Mouse (Mus musculus) kidney, adult 8-10 months (tissue): Measurements from ENCODE around the gene Mlf2.
A peak's percentile ranks its signal among the peaks of the same experiment; 100 is the strongest.

Source experiments
- DNase-seq, 2 experiments: peaks; one replicate each; pipeline ENCODE4 v3.0.0; 2022

Gene Mlf2

DNA sequence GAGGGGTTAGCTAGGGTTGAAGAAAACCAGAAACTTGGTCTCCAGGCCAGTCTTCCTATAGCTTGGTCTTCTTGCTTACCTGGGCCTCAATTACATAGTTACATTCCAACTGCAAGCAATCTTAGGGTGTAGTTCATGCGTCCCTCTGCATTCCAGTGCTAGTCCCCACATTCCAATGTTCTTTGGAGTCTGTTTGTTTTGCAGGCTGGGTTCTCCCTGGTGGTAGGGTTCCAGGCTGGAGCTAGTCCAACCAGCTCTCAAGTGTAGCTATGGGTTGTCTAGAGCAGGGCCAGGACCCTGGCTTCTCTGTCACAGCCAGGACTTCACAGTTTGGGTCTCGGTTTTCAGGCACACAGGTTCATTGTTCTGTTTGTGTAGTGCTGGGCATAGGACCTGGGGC lies 6.3 kb downstream of the Mlf2 start:
- DNase-seq, result no peak

DNA sequence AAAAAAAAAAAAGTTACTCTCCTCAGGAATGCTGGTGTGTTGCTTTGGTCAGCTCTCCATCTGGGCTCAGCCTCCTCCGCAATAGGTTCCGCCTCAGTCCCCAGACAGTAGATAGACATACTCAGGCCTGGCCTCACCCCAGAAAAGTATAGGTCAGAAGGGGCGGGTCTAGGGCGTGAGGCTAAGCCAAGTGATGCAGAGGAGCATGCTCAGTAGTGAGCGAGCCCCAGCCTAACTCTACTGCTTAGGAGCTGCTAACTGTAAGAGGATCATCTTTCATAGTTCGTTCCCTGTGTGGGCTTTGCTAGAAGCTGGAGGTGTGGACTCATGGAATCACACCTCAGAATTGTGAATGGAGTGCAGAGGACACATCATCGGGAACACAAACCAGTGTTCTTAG lies 7.4 kb downstream of the Mlf2 start:
- no peak for DNase-seq

DNA sequence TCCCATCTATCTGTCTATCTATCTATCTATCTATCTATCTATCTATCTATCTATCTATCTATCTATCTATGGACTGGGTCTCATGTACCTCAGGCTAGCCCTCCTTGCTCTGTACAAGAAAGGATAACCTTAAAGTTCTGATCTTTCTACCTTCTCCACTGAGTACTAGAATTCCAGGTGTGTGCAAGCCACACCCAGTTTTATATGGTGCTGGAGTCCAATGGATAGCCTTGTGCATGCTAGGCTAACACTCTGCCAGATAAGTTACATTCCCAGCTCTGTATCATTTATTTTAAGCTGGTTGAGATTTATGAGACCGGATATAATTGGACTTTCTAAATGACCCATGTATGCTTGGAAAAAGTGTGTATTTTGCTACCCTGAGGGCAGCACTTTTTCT lies 10.5 kb downstream of the Mlf2 start:
- no peak for DNase-seq

DNA sequence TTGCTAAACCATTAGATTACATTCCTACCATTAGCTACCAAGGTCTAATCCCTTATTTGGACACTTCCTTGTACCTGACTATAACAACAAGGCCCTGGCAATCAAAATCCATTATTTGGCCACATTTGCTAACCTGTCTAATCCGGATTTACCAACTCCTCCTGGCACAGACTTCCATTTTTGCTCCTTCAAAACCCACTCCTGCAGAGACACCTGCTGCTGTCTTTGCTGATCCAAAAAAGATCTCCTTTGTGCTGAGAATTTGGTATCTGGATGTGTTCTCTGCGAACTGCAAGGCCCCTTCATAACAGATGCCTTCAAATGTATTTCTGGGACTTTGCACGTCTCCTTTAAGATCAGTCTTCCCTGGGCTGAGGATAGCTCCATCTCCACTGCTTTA lies 12.3 kb downstream of the Mlf2 start:
- DNase-seq, result no peak

DNA sequence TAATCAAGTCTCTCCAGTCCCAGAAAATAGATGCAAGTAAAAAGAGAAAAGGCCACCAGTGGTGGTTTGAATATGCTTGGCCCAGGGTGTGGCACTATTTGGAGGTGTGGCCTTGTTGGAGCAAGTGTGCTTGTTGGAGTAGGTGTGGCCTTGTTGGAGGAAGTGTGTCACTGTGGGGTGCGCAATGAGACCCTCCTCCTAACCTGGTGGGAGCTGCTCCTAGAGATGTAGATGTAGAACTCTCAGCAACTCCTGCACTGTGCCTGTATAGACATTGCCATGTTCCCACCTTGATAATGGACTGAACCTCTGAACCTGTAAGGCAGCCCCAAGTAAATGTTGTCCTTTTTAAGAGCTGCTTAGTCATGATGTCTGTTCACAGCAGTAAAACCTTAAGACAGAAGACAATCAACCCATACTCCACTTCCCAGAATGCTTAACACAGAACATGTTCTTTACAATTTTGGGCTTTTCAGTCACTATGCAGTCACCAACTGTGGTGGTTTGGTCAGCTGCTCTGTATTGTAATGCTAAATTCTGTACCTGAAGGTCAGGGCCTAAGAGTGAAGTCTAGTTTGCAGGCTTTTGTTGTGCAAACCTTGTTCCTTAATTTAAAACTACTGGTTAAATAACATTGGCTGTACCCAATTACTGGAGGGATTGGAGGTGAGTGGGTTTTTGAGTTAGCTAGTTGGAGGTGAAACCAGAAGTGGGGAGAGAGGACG lies 23.0 kb downstream of the Mlf2 start:
- no peak for DNase-seq

DNA sequence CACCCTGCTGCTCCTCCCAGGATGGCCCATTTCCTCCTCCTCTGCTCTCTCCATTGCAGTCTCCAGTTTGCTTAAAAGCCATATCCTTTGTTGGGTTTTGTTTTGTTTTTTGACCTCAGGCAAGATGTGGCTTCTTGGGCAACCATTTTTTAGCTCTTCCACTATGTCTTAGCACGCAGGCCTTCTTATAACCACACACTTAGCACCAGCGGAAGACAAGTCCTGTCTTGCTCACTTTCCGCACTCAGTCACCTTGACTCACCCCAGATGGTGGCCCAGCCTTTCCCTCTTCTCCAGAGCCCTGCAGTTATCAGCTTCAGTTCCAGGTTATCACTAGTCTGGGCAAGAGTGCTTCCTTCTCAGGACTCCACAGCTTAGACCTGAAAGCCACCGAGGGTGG lies 24.0 kb downstream of the Mlf2 start:
- DNase-seq, result no peak

DNA sequence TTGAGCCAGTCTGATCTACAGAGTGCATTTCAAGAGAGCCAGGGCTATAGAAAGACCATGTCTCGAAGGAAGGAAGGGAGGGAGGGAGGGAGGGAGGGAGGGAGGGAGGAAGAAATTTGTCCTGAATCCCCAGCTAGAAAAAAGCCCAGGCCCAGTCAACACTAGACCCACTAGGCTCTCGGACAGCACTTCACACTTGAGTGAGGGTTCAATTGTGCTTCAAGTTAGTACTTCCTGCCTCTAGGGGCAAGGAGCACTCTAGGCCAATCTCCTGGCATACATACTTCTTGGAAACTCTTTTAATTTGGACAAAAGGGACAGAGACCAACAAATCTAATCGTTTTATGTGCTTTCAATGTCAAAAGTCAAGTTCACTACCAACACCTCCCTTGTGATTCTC lies 26.9 kb downstream of the Mlf2 start:
- DNase-seq, result no peak

DNA sequence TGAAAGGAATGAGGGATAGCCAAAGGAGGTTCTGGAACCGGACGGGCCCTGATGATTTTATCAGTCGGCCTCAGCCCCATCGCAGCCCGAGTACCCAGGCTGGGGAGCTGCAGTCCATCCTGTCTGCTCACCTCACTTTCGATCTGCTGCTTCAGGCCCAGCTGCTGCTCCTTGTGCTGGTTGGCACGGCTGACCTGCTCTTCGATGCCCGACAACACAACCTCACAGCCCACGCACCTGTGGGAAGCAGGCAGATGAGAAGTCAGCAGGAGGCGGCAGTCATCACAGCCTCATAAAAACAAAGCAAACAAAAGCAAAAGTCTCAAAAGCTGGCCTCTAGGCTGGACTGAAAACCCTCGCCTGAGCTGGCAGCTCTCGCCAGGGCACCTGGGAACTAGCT lies 28.8 kb downstream of the Mlf2 start:
- DNase-seq, result no peak

DNA sequence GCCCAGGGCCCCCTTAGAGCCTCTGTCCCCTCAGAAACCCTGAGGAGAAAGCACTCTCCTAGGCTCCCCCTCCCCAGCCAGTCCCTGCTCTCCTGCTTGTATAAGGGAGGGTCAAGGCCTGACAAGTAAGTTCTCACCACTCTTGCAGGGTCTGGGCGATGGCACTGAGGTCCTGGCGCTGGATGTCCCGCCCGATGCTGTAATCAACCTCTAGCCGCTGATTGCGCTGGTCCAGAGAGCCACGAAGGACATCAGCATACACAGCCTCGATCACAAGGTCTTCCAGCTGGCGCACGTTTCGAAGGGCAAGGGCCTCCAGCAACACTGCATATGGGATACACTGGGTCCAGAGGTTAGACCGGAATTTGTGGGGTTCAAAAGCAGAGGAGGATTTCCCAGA lies 29.8 kb downstream of the Mlf2 start:
- no peak for DNase-seq

DNA sequence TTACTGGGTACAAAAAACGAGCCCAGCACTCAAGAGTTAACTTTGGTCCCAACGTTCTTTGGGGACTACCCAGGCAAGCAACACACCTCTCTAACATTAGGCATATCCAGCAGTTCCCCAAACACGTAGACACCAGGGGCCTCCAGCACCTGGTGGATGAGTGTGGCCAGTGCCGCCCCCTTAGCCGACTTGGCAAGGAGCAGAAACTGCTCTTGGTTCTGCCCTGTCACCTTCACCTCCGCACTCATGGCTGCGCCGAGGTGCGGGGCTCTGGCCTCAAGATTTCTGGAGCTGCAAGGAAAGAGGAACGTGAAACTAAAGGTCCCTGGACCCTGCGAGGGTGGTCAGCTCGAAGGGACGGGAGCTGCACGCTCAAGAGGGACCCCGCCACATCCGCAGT lies 33.5 kb downstream of the Mlf2 start:
- DNase-seq, result no peak

DNA sequence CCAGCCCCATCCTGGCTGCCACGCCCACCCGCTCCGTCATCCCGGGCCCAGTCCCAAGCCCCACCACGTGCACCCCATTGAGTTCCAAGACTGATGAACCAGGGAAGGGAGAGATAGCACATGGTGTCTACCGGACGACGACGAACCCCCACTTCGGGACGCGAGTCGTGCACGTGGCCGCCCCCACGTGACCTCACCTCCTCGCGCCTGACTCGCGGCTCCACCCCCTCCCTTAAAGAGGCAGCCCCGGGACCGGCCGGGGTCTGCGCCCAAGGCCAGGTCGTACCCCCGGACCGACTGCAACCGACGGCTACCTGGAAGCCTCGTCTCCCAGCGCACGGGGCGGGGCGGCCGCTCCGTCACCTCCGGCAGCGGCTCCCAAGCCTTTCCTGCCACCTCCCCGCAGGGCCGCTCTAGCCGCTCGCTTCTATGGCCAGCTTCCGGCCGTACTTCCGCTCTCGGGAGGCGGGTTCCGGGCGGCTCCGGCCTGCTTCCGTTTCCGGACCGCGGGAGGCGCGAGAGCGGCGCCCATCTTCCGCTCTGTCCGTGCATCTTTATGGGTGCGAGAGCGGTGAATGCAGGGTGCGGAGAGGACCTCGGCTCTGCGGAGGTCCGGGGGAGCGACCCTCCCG lies 34.0 kb downstream of the Mlf2 start, which contains the start of gene Cops7a:
Gene Cops7a, minus strand, starts transcription at position 451 of the 632 bp plus-strand sequence.
- peak; percentile 94 for DNase-seq

DNA sequence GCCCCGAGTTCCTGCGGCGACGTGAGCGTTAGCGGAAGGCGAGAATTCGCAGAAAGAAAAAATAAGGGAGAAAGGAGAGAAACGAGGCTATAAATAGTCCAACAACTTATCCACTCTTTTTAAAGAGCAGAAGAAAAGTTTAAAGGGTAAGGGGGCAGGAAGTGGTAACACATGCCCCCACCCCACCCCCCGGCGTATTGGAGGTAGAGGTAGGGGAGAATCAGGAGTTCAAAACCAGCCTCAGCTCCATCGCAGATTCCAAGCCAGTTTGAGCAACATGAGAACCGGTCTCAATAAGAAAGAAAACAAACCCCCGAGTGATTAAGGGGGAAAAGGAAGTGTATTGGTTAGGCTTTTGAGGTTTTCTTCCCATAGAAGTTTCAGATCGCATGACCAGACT lies 34.6 kb downstream of the Mlf2 start:
- DNase-seq, result no peak

DNA sequence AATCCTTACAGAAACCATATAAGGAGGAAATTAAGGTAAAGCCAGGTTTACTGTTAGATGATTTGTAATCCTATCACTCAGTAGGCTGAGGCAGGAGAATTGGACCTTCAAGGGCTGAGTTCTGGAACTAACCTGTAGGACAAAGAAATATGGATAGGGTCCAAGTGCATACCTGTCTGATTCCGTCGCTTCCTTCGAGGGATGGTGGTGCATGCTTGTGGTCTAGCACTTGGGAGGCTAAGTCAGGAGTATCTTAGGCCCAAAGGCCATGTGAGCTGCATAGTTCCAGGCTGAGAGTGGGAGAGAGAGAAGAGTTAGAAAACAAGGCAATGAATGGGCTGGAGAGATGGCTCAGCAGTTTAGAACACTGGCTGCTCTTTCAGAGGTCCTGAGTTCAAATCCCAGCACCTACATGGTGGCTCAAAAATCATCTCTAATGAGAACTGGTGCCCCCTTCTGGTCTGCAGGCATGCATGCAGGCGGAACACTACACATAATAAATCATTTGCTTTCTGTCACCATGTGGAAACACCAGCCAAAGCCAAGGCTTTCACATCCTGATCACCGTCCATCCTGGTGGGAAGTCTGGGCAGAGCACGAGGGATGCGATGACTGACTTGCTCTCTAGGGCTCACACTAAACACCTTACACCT lies 35.4 kb downstream of the Mlf2 start:
- DNase-seq, result no peak

DNA sequence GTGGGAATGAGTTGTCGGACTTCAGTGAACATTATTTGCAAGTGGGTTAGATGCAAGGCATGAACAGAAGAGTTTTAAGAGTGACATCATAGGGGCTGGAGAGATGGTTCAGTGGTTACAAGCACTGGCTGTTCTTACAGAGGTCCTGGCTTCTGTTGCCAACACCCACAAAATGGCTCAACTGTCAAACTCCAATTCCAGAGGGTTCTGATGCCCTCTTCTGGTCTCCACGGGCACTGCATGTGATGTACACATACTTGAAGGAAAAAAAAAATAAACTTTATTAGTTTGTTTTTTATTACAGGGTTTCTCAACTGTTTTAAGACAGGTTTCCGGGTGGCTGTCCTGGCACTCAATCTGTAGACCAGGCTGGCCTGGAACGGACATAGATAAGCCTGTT lies 36.6 kb downstream of the Mlf2 start:
- DNase-seq, result peak in 1 of 2 experiments; percentile 66
